Mouse (Mus musculus): ENCODE results near the gene Sephs1.

DNA sequence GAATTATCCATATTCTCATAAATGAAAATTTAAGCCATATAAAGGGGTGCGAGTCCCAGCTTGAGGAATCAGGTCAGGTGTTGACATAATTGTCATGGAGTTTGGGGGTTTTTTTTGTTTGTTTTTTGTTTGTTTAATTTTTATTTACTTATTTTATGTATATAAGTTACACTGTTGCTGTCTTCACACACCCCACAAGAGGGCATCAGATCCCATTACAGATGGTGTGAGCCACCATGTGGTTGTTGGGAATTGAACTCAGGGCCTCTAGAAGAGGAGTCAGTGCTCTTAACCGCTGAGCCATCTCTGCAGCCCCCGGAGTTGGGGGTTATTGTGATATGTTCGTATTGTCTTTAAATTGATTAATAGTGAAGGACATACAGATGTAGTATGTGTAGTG is 15.6 kb downstream of the Sephs1 start:
- TF ChIP-seq CTCF (IDR thresholded peaks at IDR 0.05; ENCODE audit: low read depth, low read length) (no peak), GATA1 (IDR thresholded peaks at IDR 0.05; ENCODE audit: borderline replicate concordance, low read length) (no peak), GATA2 (IDR thresholded peaks at IDR 0.05; ENCODE audit: borderline replicate concordance, low read depth, low read length) (no peak), TAL1 (conservative IDR thresholded peaks at IDR 0.05; ENCODE audit: low read depth, low read length) (no peak)
